Mouse (Mus musculus) large intestine, adult 2 months (tissue): ENCODE results near the gene Gprc5b. TPM values are rescaled to one million over a fixed set of nuclear protein-coding genes. Genes with fewer than 3 reads are reported as not detected.

Experiments used
- DNase-seq: peaks from one replicate; pipeline ENCODE4 v3.0.0-alpha.2; 2012; ENCODE audit warnings: low read depth, low spot score
- WGBS: fragments of 180-500 bp; shearing (Covaris S2); methylation state at CpG from one replicate; pipeline ENCODE4 v1.1.7; 2018; 5-methylcytosine and 5-hydroxymethylcytosine counted together
- polyA plus RNA-seq: library from polyadenylated mRNA; depleted of rRNA; stranded (reverse); fragments of >200 nt; gene quantifications from 2 replicates; pipeline ENCODE4 v1.2.3, GENCODE M21; 2012

The Gprc5b gene
- polyA plus RNA-seq, 1 experiment, result 3.4 TPM

GRCm38 (mm10) chr7:118991341-118991884 lies 3.6 kb downstream of the Gprc5b start:
- no peak for DNase-seq
- WGBS, result 64% methylated on average over 4 of the region's 4 CpGs

DNA sequence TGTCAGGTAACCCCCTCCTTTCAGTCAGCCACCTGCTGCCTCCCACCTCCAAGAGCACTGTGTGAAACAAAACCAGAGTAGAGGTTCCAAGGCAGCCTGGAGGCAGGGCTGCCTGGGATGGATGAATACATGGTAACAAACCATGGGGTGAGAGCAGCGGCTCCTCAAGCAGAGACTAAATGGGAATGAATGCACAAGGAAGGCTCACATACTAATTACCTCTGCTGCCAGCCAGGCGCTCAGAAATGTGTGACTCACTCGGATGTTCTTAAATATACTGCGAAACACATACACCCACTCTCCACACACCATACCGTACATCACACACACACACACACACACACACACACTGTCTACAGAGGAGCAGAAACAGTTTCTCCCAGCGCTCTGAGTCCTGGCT lies 4.7 kb downstream of the Gprc5b start:
- DNase-seq, result no peak
- WGBS, result 87% methylated on average over 6 of the region's 6 CpGs

- WGBS, result 64% methylated on average over 5 of the region's 5 CpGs
- no peak for DNase-seq
These were observed 5.6 kb downstream of the Gprc5b start for GRCm38 (mm10) chr7:118989275-118989856.

DNA sequence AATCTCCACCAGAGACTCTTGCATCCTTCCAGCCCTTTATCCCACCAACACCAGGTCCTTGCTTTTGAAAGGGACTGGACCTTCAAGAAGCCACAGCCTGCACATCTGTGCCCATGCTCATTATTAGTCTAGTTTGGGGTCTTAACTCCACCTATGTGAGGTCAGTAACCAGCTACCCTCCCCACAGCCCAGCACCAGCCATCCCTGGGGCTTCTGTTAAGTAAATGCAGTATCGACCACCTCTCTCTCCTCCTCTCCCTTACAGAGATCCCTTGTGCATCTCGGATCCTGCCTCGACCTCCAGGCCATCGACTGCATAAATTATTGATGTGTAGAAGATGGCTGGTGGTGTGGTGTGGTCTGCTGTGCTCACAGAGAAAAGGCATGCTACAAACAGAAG lies 8.6 kb downstream of the Gprc5b start:
- whole genome bisulfite sequencing, result 76% methylated on average over 4 of the region's 4 CpGs
- DNase-seq, result no peak

- no peak for DNase-seq
- WGBS, result 68% methylated on average over 4 of the region's 4 CpGs
These were observed 9.2 kb downstream of the Gprc5b start for GRCm38 (mm10) chr7:118985786-118986185.

- no peak for DNase-seq
- WGBS, result 80% methylated on average over 19 of the region's 19 CpGs
These were observed 11.1 kb downstream of the Gprc5b start for GRCm38 (mm10) chr7:118983961-118984360.

- WGBS, result 58% methylated on average over 4 of the region's 4 CpGs
- no peak for DNase-seq
These were observed 12.4 kb downstream of the Gprc5b start for GRCm38 (mm10) chr7:118982586-118982985.

DNA sequence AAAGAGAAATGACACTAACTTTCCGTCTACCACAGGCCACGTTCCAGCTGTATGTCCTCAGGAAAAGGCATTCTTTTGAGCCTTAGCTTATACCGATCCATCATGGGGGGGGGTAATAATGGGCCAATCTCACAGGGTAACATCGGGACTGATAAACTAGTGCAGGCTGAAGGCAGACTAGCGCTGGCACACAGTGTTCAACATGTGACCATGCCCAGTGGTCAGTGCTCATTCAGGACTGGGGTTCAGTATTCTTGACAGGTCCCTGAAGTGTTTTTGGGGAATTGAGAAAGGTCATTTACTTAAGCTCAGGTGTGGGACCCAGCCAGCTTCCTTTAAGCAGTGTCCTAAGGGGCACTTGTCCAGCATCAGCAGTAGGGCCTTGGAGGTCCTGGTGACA lies 13.2 kb downstream of the Gprc5b start:
- no peak for DNase-seq
- WGBS, result 84% methylated on average over 5 of the region's 5 CpGs

DNA sequence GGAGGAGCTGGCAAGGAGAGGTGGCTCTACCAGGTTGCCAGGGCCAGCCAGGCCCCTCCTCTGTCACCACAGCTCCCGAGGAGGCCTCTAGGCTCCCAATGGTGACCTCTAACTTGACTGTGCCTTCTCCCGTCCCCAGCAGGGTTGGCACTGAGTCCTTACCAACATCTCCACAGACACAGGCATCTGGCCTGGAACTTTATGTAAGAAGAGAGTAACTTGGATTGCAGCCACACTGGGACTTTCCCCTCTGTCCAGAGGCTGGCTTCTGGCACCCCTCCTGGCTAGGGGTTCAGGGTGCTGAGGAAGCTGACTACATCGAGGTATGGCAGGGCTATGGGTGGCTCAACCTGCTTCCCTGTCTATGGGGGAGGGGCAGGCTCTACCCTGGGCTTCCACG lies 13.7 kb downstream of the Gprc5b start:
- WGBS, result 36% methylated on average over 4 of the region's 4 CpGs
- no peak for DNase-seq

DNA sequence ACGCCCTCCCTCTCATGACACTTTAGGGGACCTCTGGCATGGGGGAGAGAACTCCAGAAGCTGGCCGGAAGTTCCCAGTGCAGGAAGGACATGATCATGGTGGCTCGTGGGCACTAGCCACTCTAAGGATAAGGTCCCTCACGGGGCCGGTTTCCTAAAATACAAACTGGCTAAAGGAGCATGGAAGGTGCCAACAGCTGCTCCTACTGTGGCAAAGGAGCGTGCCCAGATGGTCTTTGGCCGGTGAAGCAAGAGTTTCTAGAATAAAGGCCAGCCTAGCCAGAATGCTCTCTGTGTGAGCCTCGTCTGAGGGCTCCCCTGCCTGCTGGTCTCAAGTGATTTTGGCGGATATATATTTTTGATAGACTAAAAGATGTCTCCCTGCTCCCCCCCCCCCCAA lies 15.3 kb downstream of the Gprc5b start:
- DNase-seq, result no peak
- 92% methylated on average over 9 of the region's 9 CpGs for WGBS

DNA sequence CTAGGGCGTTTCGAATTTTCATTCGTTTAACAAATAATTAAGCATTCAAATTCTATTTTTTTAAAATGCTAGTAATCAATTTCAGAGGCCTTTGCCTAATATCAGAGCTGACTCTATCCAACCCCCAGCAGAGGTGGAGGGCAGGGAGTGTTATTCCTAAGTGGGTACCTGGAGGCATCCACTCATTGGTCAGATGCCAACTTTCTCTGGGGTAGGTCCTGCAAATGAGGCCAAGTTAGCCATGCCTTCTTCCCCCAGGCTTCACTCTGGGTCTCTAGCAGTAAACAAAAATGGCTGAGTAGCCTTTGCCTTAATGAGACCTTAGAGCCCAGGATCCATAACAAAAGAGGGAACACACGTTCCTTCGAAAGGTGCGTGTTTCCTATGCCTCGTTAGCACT lies 15.9 kb downstream of the Gprc5b start:
- DNase-seq, result no peak
- WGBS, result 95% methylated on average over 7 of the region's 7 CpGs

DNA sequence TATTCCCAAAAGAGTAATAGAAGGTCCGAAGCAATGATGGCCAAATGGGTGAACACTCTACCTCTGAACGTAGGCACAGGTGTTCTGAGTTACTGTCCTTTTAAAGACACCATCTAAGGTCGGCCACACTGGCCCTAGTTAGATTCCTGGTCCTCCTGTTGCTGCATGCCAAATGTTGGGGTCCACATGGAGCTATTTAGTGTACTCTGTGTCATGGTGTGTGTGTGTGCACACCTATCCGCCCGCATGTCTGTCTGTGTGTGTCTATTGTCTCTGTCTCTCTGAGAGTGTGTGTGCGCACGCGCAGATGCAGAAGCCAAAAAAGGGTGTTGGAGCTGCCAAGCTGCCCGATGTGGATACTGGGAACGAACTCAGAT lies 17.9 kb downstream of the Gprc5b start:
- DNase-seq, result no peak
- 81% methylated on average over 10 of the region's 10 CpGs for WGBS

GRCm38 (mm10) chr7:118976414-118977166 lies 18.4 kb downstream of the Gprc5b start:
- DNase-seq, result no peak

DNA sequence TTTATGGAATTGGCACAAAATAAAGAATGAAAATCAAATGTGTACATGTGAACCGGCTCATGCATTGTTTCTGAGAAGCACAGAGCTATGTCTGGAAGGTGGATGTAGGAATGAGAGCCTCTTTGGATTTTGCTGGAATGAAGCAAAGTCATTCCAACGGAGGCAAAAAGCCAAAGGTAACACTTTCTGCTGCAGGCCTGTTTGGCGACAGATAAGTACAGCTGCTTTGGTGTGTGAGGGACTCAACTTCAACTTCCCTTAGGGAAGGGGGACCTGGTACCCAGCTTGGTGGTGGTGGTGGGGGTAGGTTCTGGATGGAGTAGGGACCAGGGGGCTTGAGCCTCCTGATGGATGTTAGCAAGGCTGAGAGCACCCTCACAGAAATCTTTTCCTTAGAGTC lies 19.2 kb downstream of the Gprc5b start:
- no peak for DNase-seq
- WGBS, result 63% methylated on average over 3 of the region's 3 CpGs

More at GRCm38 (mm10) chr7:118976414-118977166, 18.4 kb downstream of the Gprc5b start:
- 58% methylated on average over 14 of the region's 14 CpGs for WGBS

GRCm38 (mm10) chr7:118973377-118973776 lies 21.6 kb downstream of the Gprc5b start:
- DNase-seq, result no peak
- WGBS, result 85% methylated on average over 4 of the region's 4 CpGs

- DNase-seq, result no peak
- 86% methylated on average over 5 of the region's 5 CpGs for WGBS
These were observed 22.7 kb downstream of the Gprc5b start for GRCm38 (mm10) chr7:118972306-118972705.

- WGBS, result 85% methylated on average over 8 of the region's 8 CpGs
- DNase-seq, result no peak
These were observed 23.5 kb downstream of the Gprc5b start for GRCm38 (mm10) chr7:118971499-118971898.

- WGBS, result 85% methylated on average over 3 of the region's 3 CpGs
- DNase-seq, result no peak
These were observed 26.1 kb downstream of the Gprc5b start for GRCm38 (mm10) chr7:118968870-118969269.

DNA sequence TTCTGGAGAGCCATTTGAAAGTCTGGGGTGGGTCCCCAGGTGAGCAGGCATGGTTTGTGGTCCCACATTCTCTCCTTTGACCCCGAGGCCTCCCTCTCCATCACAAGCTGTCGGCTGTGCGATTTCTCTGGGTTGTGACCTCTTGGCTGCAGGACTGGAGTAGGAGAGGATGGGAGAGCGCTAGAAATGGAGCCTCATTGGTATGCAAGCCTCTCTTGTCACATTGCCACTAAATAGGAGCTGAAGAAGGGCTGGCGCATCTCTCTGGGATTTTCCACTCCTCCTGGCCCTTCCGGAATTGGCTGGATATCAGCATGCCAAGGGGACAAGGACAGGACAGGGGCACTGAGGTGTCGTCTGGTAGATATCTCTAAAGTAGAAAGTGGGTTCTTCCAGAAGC lies 29.8 kb downstream of the Gprc5b start:
- DNase-seq, result no peak
- WGBS, result 49% methylated on average over 7 of the region's 7 CpGs

DNA sequence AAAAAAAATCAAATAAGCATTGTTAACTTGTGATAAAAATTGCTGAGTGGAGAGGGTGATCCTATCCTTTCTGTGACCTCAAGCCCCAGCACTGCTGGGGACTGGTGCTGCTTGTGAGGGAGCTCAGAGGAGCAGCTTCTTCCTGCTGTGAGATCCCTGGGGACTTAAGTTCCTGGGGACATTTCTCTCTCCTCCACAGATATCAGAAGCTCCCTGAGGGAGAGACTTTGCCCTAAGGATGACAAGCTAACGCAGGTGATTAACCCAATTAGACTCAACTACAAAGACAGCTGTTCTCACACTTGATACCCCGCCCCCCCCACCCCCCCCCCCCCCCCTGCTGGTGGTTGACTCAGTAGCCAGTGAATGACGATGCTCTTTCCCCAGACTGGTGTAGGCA lies 30.2 kb downstream of the Gprc5b start:
- WGBS, result 6% methylated on average over 3 of the region's 3 CpGs
- no peak for DNase-seq

DNA sequence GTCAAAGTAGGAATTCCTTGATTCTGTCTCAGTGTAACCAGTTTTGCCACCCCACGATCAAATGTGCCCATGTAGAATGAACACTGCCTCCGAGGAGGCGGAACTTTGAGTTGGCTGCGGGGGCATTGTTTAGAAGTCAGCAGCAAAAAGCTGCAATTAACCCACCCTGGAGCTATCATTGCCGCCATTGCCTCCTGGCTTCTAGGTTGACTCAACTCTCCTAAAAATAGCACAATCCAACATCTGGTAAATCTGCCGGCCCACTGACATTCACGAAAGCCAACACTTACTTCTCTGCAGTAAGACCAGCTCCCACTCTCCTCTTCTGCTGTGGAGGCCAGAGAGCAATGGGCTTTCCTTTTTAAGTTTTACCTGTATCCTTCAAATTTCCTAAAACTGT lies 35.8 kb downstream of the Gprc5b start:
- no peak for DNase-seq
- WGBS, result 61% methylated on average over 7 of the region's 7 CpGs
